Mouse (Mus musculus) lung, embryonic 16.5 days (tissue): ENCODE measurements around the gene E130308A19Rik. TPM values are rescaled to one million over a fixed set of nuclear protein-coding genes. Genes with fewer than 3 reads are reported as not detected.
A peak's percentile ranks its signal among the peaks of the same experiment; 100 is the strongest.

ENCODE experiments used
- ATAC-seq: fragments of 200-750 bp; cut with Nextera tagmentation; 2 replicates; pipeline ENCODE4 v1.8.0; 2017; ENCODE audit warnings: low read depth, mild to moderate bottlenecking, moderate library complexity
- H3K27ac ChIP-seq: fragments of 300-500 bp; sonication (generic); 2 replicates; pipeline ENCODE4 v1.5.1; 2014; ENCODE audit warnings: mild to moderate bottlenecking, control low read depth, low read length
- H3K27me3 ChIP-seq: fragments of 300-500 bp; sonication (generic); 2 replicates; pipeline ENCODE4 v1.6.1; 2014; ENCODE audit warnings: low read depth, low read length, mixed read lengths; ENCODE audit not compliant: control insufficient read depth, insufficient read depth
- H3K36me3 ChIP-seq: fragments of 300-500 bp; sonication (generic); 2 replicates; pipeline ENCODE4 v1.6.1; 2014; ENCODE audit warnings: low read length; ENCODE audit not compliant: control insufficient read depth, insufficient read depth
- H3K4me1 ChIP-seq: fragments of 300-500 bp; sonication (generic); replicated peaks from 2 replicates; pipeline ENCODE4 v1.6.1; 2014; ENCODE audit warnings: low read length, mixed read lengths; ENCODE audit not compliant: control insufficient read depth, insufficient read depth
- H3K4me2 ChIP-seq: fragments of 300-500 bp; sonication (generic); 2 replicates; pipeline ENCODE4 v1.6.1; 2014; ENCODE audit warnings: low read depth, low read length, control low read depth
- H3K4me3 ChIP-seq: fragments of 300-500 bp; sonication (generic); 2 replicates; pipeline ENCODE4 v1.5.1; 2014; ENCODE audit warnings: mild to moderate bottlenecking, low read length, control low read depth
- H3K9ac ChIP-seq: fragments of 300-500 bp; sonication (generic); 2 replicates; pipeline ENCODE4 v1.6.1; 2014; ENCODE audit warnings: low read length, control low read depth
- H3K9me3 ChIP-seq: fragments of 300-500 bp; sonication (generic); 2 replicates; pipeline ENCODE4 v1.6.1; 2016; ENCODE audit warnings: low read length; ENCODE audit not compliant: control insufficient read depth
- WGBS: fragments of 180-500 bp; shearing (Covaris S2); extraction: QIAGEN DNeasy Blood & Tissue Kit; methylation state at CpG from one replicate; pipeline ENCODE4 v1.1.7; 2014; 5-methylcytosine and 5-hydroxymethylcytosine counted together
- polyA plus RNA-seq: library from polyadenylated mRNA; unstranded; fragments of >200 nt; fragmentation: Nextera tagmentation; extraction: Ambion mirVana; gene quantifications from 2 replicates; pipeline ENCODE4 v1.2.1, GENCODE M21; 2015

The E130308A19Rik gene
- polyA plus RNA-seq, 1 experiment from 2014 or later: 21.1 TPM

- ATAC-seq: no peak
- 87% methylated on average over 1 of the region's 1 CpGs for WGBS
These were observed 43.1 kb downstream of the E130308A19Rik start for GRCm38 (mm10) chr4:59669131-59669530.

GRCm38 (mm10) chr4:59670015-59670414, 44.0 kb downstream of the E130308A19Rik start:
- Histone ChIP-seq H3K36me3 (no peaks in the 10 kb centered on the region), H3K27me3 (no peaks in the 10 kb centered on the region), H3K4me3 (no peak overlapping the region), H3K4me2 (no peak overlapping the region), H3K27ac (no peak overlapping the region), H3K9me3 (no peaks in the 10 kb centered on the region), H3K4me1 (peaks cover 10% of the 10 kb centered on the region), H3K9ac (no peak overlapping the region)
- 82% methylated on average over 2 of the region's 2 CpGs for WGBS
- no peak for ATAC-seq

More at GRCm38 (mm10) chr4:59669131-59669530, 43.1 kb downstream of the E130308A19Rik start:
- Histone ChIP-seq H3K27me3 (no peaks in the 10 kb centered on the region), H3K27ac (no peak overlapping the region), H3K4me2 (no peak overlapping the region), H3K36me3 (no peaks in the 10 kb centered on the region), H3K9me3 (no peaks in the 10 kb centered on the region), H3K9ac (no peak overlapping the region), H3K4me3 (no peak overlapping the region), H3K4me1 (peaks cover 7% of the 10 kb centered on the region)

GRCm38 (mm10) chr4:59673423-59674117, 47.6 kb downstream of the E130308A19Rik start:
- no peak overlapping the region for H3K4me2 ChIP-seq
- ATAC-seq: no peak
- no peaks in the 10 kb centered on the region for H3K9me3 ChIP-seq
- H3K9ac ChIP-seq: no peak overlapping the region
- no peaks in the 10 kb centered on the region for H3K27me3 ChIP-seq
- H3K36me3 ChIP-seq: no peaks in the 10 kb centered on the region
- no peak overlapping the region for H3K4me3 ChIP-seq
- no peak overlapping the region for H3K27ac ChIP-seq
- WGBS: 65% methylated on average over 2 of the region's 2 CpGs
- H3K4me1 ChIP-seq: peaks cover 10% of the 10 kb centered on the region

GRCm38 (mm10) chr4:59674929-59675679, 49.1 kb downstream of the E130308A19Rik start:
- Histone ChIP-seq H3K4me2 (no peak overlapping the region), H3K9ac (no peak overlapping the region), H3K27me3 (no peaks in the 10 kb centered on the region), H3K4me3 (no peak overlapping the region), H3K27ac (no peak overlapping the region), H3K4me1 (peaks cover 10% of the 10 kb centered on the region), H3K9me3 (no peaks in the 10 kb centered on the region), H3K36me3 (no peaks in the 10 kb centered on the region)
- ATAC-seq: peak; percentile 41; the same call in 1 of the 2 replicates
- WGBS: 44% methylated on average over 8 of the region's 8 CpGs

- H3K27me3 ChIP-seq: no peaks in the 10 kb centered on the region
- no peaks in the 10 kb centered on the region for H3K9me3 ChIP-seq
- no peak overlapping the region for H3K4me2 ChIP-seq
- peak overlapping the region; percentile 55; the same call in 1 of the 2 replicates for H3K27ac ChIP-seq
- no peak overlapping the region for H3K4me3 ChIP-seq
- 34% methylated on average over 3 of the region's 3 CpGs for WGBS
- H3K4me1 ChIP-seq: peaks cover 10% of the 10 kb centered on the region
- no peak overlapping the region for H3K9ac ChIP-seq
- no peaks in the 10 kb centered on the region for H3K36me3 ChIP-seq
- peak; percentile 54; the same call in 1 of the 2 replicates for ATAC-seq
These were observed 49.7 kb downstream of the E130308A19Rik start for GRCm38 (mm10) chr4:59675699-59676098.

- no peak overlapping the region for H3K27ac ChIP-seq
- no peak overlapping the region for H3K4me3 ChIP-seq
- no peak overlapping the region for H3K4me2 ChIP-seq
- no peak for ATAC-seq
- H3K9ac ChIP-seq: no peak overlapping the region
- WGBS: 91% methylated on average over 1 of the region's 1 CpGs
- H3K4me1 ChIP-seq: no peaks in the 10 kb centered on the region
- H3K36me3 ChIP-seq: no peaks in the 10 kb centered on the region
- H3K9me3 ChIP-seq: no peaks in the 10 kb centered on the region
- H3K27me3 ChIP-seq: no peaks in the 10 kb centered on the region
These were observed 55.4 kb downstream of the E130308A19Rik start for GRCm38 (mm10) chr4:59681383-59681782.

- H3K9me3 ChIP-seq: no peaks in the 10 kb centered on the region
- H3K4me2 ChIP-seq: no peak overlapping the region
- H3K36me3 ChIP-seq: no peaks in the 10 kb centered on the region
- no peak overlapping the region for H3K9ac ChIP-seq
- no peak overlapping the region for H3K4me3 ChIP-seq
- no peaks in the 10 kb centered on the region for H3K4me1 ChIP-seq
- 45% methylated on average over 3 of the region's 3 CpGs for WGBS
- no peaks in the 10 kb centered on the region for H3K27me3 ChIP-seq
- ATAC-seq: no peak
- no peak overlapping the region for H3K27ac ChIP-seq
These were observed 56.5 kb downstream of the E130308A19Rik start for GRCm38 (mm10) chr4:59682491-59682890.

- H3K4me1 ChIP-seq: no peaks in the 10 kb centered on the region
- H3K9me3 ChIP-seq: no peaks in the 10 kb centered on the region
- WGBS: 72% methylated on average over 10 of the region's 10 CpGs
- no peak for ATAC-seq
- no peak overlapping the region for H3K9ac ChIP-seq
- no peaks in the 10 kb centered on the region for H3K27me3 ChIP-seq
- H3K4me2 ChIP-seq: no peak overlapping the region
- H3K4me3 ChIP-seq: no peak overlapping the region
- no peaks in the 10 kb centered on the region for H3K36me3 ChIP-seq
- no peak overlapping the region for H3K27ac ChIP-seq
These were observed 56.9 kb downstream of the E130308A19Rik start for GRCm38 (mm10) chr4:59682950-59683349.

GRCm38 (mm10) chr4:59684306-59684705, 58.3 kb downstream of the E130308A19Rik start:
- Histone ChIP-seq H3K27me3 (no peaks in the 10 kb centered on the region), H3K4me1 (no peaks in the 10 kb centered on the region), H3K4me2 (no peak overlapping the region), H3K27ac (no peak overlapping the region), H3K9ac (no peak overlapping the region), H3K36me3 (no peaks in the 10 kb centered on the region), H3K4me3 (no peak overlapping the region), H3K9me3 (no peaks in the 10 kb centered on the region)
- ATAC-seq: no peak
- 52% methylated on average over 4 of the region's 4 CpGs for WGBS
